Comparison of ENCODE assay signal across 8 mouse cellular contexts in the genomic region with DNA sequence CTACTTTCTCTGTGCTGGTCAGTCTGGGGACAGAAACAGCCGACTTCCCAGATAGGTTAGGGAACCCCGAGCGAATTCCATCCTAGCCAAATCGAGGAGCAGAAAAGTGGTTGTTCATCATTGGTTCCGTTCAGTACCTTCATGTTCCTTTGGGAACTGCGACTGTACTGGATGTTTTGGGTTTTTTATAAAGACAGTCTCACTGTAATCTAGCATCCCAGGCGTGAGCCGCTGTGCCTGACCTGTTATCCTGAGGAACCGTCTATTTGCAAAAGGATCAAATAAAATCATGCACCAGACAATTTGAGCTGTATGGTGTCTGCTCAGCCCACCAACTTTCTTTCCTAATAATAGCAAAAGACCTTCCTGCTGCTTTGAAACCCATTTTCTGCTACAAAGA. TPM values are rescaled to one million over a fixed set of nuclear protein-coding genes. Genes with fewer than 3 reads are reported as not detected.
DNase-seq lines count a peak whose midpoint lies in the region; ATAC-seq and TF ChIP-seq lines count a peak whose summit lies in the region.

No protein-coding gene starts in this region.

- intact Hi-C loops in left cerebral cortex, adult 2 months (cut with DNase I): loop anchor here (5.0 kb wide), 1 partner anchor 79 kb away; a partner anchor contains a TSS

- ATAC-seq in embryonic facial prominence, embryonic 12.5 days (ENCODE audit: insufficient number of reproducible peaks, insufficient read depth, low FRiP score, low TSS enrichment): no peak
- ATAC-seq in intestine, postnatal 0 days: no peak
- ATAC-seq in neural tube, embryonic 13.5 days (ENCODE audit: low read depth): no peak

- no peaks in the 10 kb centered on the region for H3K27me3 ChIP-seq in embryonic facial prominence, embryonic 12.5 days
- H3K27me3 ChIP-seq in intestine, postnatal 0 days (replicated peaks; ENCODE audit: control insufficient read depth, insufficient read depth, low read length): no peaks in the 10 kb centered on the region
- no peaks in the 10 kb centered on the region for H3K27me3 ChIP-seq in neural tube, embryonic 13.5 days

- peak overlapping the region; percentile 81 for H3K4me2 ChIP-seq in embryonic facial prominence, embryonic 12.5 days (replicated peaks)
- H3K4me2 ChIP-seq in intestine, postnatal 0 days (replicated peaks; ENCODE audit: low read depth): peak overlapping the region; percentile 96
- peak overlapping the region; percentile 78 for H3K4me2 ChIP-seq in neural tube, embryonic 13.5 days

- peak overlapping the region; percentile 79 for H3K4me3 ChIP-seq in left cerebral cortex, adult 2 months
- H3K4me3 ChIP-seq in embryonic facial prominence, embryonic 12.5 days: peak overlapping the region; percentile 91
- H3K4me3 ChIP-seq in intestine, postnatal 0 days (ENCODE audit: low read depth, low read length): peak overlapping the region; percentile 98
- peak overlapping the region; percentile 80 for H3K4me3 ChIP-seq in neural tube, embryonic 13.5 days

- no peak for DNase-seq in left cerebral cortex, adult 2 months (ENCODE audit: extremely low spot score in 1 of 2, low spot score in 2 of 2)
- DNase-seq in left cerebral cortex, adult 18-20 months (ENCODE audit: low spot score in 2 of 2): no peak
- DNase-seq in right cerebral cortex, postnatal 10 days (ENCODE audit: low spot score in 2 of 2): no peak
- DNase-seq in ovary, postnatal 36 days (ENCODE audit: low spot score): no peak
- DNase-seq in urinary bladder, postnatal 14 days (ENCODE audit: low spot score): no peak

- TF ChIP-seq CTCF in left cerebral cortex, adult 2 months (IDR thresholded peaks at IDR 0.05): no peak
- no peak for TF ChIP-seq CTCF in intestine, postnatal 0 days (IDR thresholded peaks at IDR 0.05; ENCODE audit: low read depth)

- no peaks in the 10 kb centered on the region for H3K36me3 ChIP-seq in embryonic facial prominence, embryonic 12.5 days
- no peaks in the 10 kb centered on the region for H3K36me3 ChIP-seq in intestine, postnatal 0 days (ENCODE audit: control insufficient read depth, insufficient read depth)
- H3K36me3 ChIP-seq in neural tube, embryonic 13.5 days: no peaks in the 10 kb centered on the region

- H3K9ac ChIP-seq in embryonic facial prominence, embryonic 12.5 days: peak overlapping the region; percentile 99
- H3K9ac ChIP-seq in intestine, postnatal 0 days (ENCODE audit: low read depth, low read length): peak overlapping the region; percentile 99
- peak overlapping the region; percentile 99 for H3K9ac ChIP-seq in neural tube, embryonic 13.5 days

- peaks cover 11% of the 10 kb centered on the region; the same call in 1 of the 2 replicates for H3K4me1 ChIP-seq in embryonic facial prominence, embryonic 12.5 days
- H3K4me1 ChIP-seq in intestine, postnatal 0 days (replicated peaks; ENCODE audit: control insufficient read depth, insufficient read depth, low read length): no peaks in the 10 kb centered on the region
- H3K4me1 ChIP-seq in neural tube, embryonic 13.5 days (replicated peaks): peaks cover 27% of the 10 kb centered on the region

- no peaks in the 10 kb centered on the region for H3K9me3 ChIP-seq in embryonic facial prominence, embryonic 12.5 days
- H3K9me3 ChIP-seq in intestine, postnatal 0 days (ENCODE audit: control insufficient read depth): no peaks in the 10 kb centered on the region
- H3K9me3 ChIP-seq in neural tube, embryonic 13.5 days: no peaks in the 10 kb centered on the region

- 1% methylated on average over 9 of the region's 9 CpGs for WGBS in embryonic facial prominence, embryonic 12.5 days
- 2% methylated on average over 9 of the region's 9 CpGs for WGBS in intestine, postnatal 0 days
- 2% methylated on average over 9 of the region's 9 CpGs for WGBS in neural tube, embryonic 13.5 days

- peak overlapping the region; percentile 94 for H3K27ac ChIP-seq in left cerebral cortex, adult 2 months
- H3K27ac ChIP-seq in embryonic facial prominence, embryonic 12.5 days: peak overlapping the region; percentile 98
- H3K27ac ChIP-seq in intestine, postnatal 0 days (ENCODE audit: low read depth, low read length): peak overlapping the region; percentile 99
- peak overlapping the region; percentile 99 for H3K27ac ChIP-seq in neural tube, embryonic 13.5 days (replicated peaks)

RNA-seq across cellular contexts. Expression of a gene that starts 0.4 kb away (rescaled TPM):
- total RNA-seq in left cerebral cortex, adult 2 months (2021): 100 to 1,000 TPM; 267 to 299 TPM
- total RNA-seq in left cerebral cortex, adult 18-20 months (2021): 100 to 1,000 TPM; 271 to 275 TPM
- polyA plus RNA-seq in embryonic facial prominence, embryonic 12.5 days (2016; fragmentation: Nextera tagmentation; extraction: Ambion mirVana): 187 and 199 TPM in 2 replicates
- 114 and 140 TPM in 2 replicates for polyA plus RNA-seq in intestine, postnatal 0 days (2015; fragmentation: Nextera tagmentation; extraction: Ambion mirVana)
- 185 and 190 TPM in 2 replicates for polyA plus RNA-seq in neural tube, embryonic 13.5 days (2015; fragmentation: Nextera tagmentation; extraction: Ambion mirVana)

RNA-seq across cellular contexts. Expression of a gene that starts 0.5 kb away (rescaled TPM):
- total RNA-seq in left cerebral cortex, adult 2 months (2021): 1 to 10 TPM; 6.4 to 6.8 TPM
- 1 to 10 TPM; 4.7 to 5.7 TPM for total RNA-seq in left cerebral cortex, adult 18-20 months (2021)
- 10.5 and 11.0 TPM in 2 replicates for polyA plus RNA-seq in embryonic facial prominence, embryonic 12.5 days (2016; fragmentation: Nextera tagmentation; extraction: Ambion mirVana)
- 8.3 and 8.9 TPM in 2 replicates for polyA plus RNA-seq in intestine, postnatal 0 days (2015; fragmentation: Nextera tagmentation; extraction: Ambion mirVana)
- 7.7 and 9.5 TPM in 2 replicates for polyA plus RNA-seq in neural tube, embryonic 13.5 days (2015; fragmentation: Nextera tagmentation; extraction: Ambion mirVana)
